Mouse (Mus musculus) lung, embryonic 16.5 days (tissue): Measurements from ENCODE around the gene Tcf7. TPM values are rescaled to one million over a fixed set of nuclear protein-coding genes. Genes with fewer than 3 reads are reported as not detected.
A peak's percentile ranks its signal among the peaks of the same experiment; 100 is the strongest.

Experiments
- ATAC-seq: fragments of 200-750 bp; cut with Nextera tagmentation; 2 replicates; pipeline ENCODE4 v1.8.0; 2017; ENCODE audit warnings: low read depth, mild to moderate bottlenecking, moderate library complexity
- H3K27ac ChIP-seq: fragments of 300-500 bp; sonication (generic); 2 replicates; pipeline ENCODE4 v1.5.1; 2014; ENCODE audit warnings: mild to moderate bottlenecking, control low read depth, low read length
- H3K27me3 ChIP-seq: fragments of 300-500 bp; sonication (generic); 2 replicates; pipeline ENCODE4 v1.6.1; 2014; ENCODE audit warnings: low read depth, low read length, mixed read lengths; ENCODE audit not compliant: control insufficient read depth, insufficient read depth
- H3K36me3 ChIP-seq: fragments of 300-500 bp; sonication (generic); 2 replicates; pipeline ENCODE4 v1.6.1; 2014; ENCODE audit warnings: low read length; ENCODE audit not compliant: control insufficient read depth, insufficient read depth
- H3K4me1 ChIP-seq: fragments of 300-500 bp; sonication (generic); replicated peaks from 2 replicates; pipeline ENCODE4 v1.6.1; 2014; ENCODE audit warnings: low read length, mixed read lengths; ENCODE audit not compliant: control insufficient read depth, insufficient read depth
- H3K4me2 ChIP-seq: fragments of 300-500 bp; sonication (generic); 2 replicates; pipeline ENCODE4 v1.6.1; 2014; ENCODE audit warnings: low read depth, low read length, control low read depth
- H3K4me3 ChIP-seq: fragments of 300-500 bp; sonication (generic); 2 replicates; pipeline ENCODE4 v1.5.1; 2014; ENCODE audit warnings: mild to moderate bottlenecking, low read length, control low read depth
- H3K9ac ChIP-seq: fragments of 300-500 bp; sonication (generic); 2 replicates; pipeline ENCODE4 v1.6.1; 2014; ENCODE audit warnings: low read length, control low read depth
- H3K9me3 ChIP-seq: fragments of 300-500 bp; sonication (generic); 2 replicates; pipeline ENCODE4 v1.6.1; 2016; ENCODE audit warnings: low read length; ENCODE audit not compliant: control insufficient read depth
- WGBS: fragments of 180-500 bp; shearing (Covaris S2); extraction: QIAGEN DNeasy Blood & Tissue Kit; methylation state at CpG from one replicate; pipeline ENCODE4 v1.1.7; 2014; 5-methylcytosine and 5-hydroxymethylcytosine counted together
- polyA plus RNA-seq: library from polyadenylated mRNA; unstranded; fragments of >200 nt; fragmentation: Nextera tagmentation; extraction: Ambion mirVana; gene quantifications from 2 replicates; pipeline ENCODE4 v1.2.1, GENCODE M21; 2015

Tcf7 gene
- polyA plus RNA-seq, 1 experiment from 2014 or later, result 16.4 TPM

DNA sequence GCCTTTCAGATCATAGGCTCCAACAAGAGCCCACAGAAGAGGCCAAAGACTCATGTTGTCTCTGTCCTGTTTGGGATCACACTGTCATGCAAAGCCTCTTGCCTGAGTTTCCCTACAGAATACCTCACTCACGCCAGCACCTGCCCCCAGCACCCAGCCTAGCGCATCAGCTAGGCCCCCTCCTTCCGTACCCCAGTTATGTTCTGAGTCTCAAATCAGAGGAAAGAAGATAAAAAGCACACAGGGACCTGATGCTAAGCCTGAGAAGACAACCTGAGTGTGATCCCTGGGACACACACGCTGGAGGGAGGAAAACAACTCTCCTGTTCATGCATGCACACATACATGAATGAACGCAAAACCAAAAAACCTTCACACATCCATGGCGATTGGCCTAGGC is 3.8 kb downstream of the Tcf7 start:
- Histone ChIP-seq H3K27me3 (no peaks in the 10 kb centered on the region), H3K9me3 (no peaks in the 10 kb centered on the region), H3K9ac (no peak overlapping the region), H3K27ac (no peak overlapping the region), H3K4me3 (no peak overlapping the region), H3K4me2 (no peak overlapping the region), H3K4me1 (peaks cover 13% of the 10 kb centered on the region; the same call in 1 of the 2 replicates), H3K36me3 (0 out of 2 replicates have a peak, but pooled peaks cover 2% of the 10 kb centered on the region)
- no peak for ATAC-seq
- WGBS, result 90% methylated on average over 6 of the region's 6 CpGs

DNA sequence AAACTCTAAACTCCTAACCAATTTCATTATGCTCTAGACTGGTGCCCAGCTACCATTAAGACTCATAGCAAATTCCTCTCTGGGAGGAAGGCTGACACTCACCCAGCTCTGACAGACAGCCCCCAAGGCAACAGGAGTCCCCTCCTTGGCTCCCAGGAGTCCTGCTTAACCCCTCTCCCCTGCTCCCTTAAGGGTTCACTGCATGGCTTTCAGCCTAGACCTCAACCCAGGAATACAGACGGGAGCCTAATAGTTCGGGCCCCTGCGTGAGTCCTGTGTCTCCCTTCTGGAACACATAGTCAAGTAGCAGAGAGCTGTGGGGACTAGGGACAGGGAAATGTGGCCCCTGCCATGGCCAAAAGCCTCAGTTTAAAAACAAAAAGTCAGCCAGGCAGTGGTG is 4.7 kb downstream of the Tcf7 start:
- no peak overlapping the region for H3K27ac ChIP-seq
- WGBS, result 95% methylated on average over 3 of the region's 3 CpGs
- H3K4me3 ChIP-seq, result no peak overlapping the region
- ATAC-seq, result no peak
- 0 out of 2 replicates have a peak, but pooled peaks cover 2% of the 10 kb centered on the region for H3K36me3 ChIP-seq
- H3K27me3 ChIP-seq, result no peaks in the 10 kb centered on the region
- H3K4me1 ChIP-seq, result peaks cover 12% of the 10 kb centered on the region
- H3K9ac ChIP-seq, result no peak overlapping the region
- H3K4me2 ChIP-seq, result no peak overlapping the region
- no peaks in the 10 kb centered on the region for H3K9me3 ChIP-seq

DNA sequence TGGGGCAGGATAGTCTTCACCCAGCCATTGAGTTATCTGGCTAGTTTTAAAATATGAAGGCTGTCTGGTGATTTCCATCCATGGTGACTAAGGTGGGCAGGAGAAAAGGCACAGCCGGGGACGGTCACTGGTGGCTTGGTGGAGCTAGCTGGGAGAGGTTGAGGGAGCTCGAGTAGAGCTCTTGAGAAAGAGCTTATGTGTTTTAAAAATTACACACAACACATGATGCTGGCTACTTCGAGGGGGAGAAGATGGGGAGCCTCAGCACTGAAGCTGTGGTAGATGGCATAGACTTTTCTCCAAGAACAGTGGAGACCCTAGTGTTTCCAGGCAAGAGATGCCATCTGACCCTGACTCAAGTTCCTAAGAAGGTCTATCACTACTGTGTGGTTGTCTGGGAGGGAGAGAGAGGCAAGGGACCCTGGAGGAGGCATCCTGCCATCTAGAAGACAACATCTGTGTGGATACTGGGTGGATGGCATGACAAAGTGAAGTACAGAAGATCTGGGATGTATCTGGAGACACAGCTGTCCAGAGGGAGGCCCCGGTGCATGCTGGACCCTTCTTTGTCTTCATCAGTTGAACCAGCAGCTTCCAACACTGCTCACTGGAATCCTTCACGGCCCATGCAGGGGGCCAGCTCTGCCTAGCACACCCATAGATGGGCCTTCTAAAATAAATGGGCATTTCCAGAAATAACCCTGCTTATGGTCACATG is 5.2 kb downstream of the Tcf7 start:
- H3K4me2 ChIP-seq, result no peak overlapping the region
- no peak for ATAC-seq
- peaks cover 18% of the 10 kb centered on the region for H3K4me1 ChIP-seq
- no peak overlapping the region for H3K4me3 ChIP-seq
- no peak overlapping the region for H3K9ac ChIP-seq
- no peak overlapping the region for H3K27ac ChIP-seq
- 91% methylated on average over 6 of the region's 6 CpGs for WGBS
- no peaks in the 10 kb centered on the region for H3K9me3 ChIP-seq
- H3K27me3 ChIP-seq, result no peaks in the 10 kb centered on the region
- H3K36me3 ChIP-seq, result 0 out of 2 replicates have a peak, but pooled peaks cover 2% of the 10 kb centered on the region

DNA sequence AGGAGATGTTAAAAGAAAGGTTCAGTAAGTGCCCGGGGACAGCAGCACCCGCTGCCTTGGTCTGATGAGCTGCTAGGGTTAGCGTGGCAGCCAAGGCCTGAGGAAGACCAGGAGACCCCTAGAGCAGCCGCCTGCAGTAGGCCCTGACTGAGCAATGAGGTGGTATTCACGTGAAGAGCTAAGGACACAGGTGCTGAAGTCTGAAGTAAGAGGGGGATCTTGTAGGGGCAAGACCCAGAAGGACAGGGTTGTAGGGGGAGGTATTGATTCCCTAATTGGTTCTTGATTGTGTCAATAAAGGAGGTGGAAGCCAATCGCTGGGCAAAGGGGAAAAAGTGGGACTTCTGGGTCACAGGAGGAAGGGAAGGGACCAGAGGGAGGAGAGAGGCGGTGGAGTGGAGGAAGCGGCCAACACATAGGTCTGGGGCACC is 5.8 kb downstream of the Tcf7 start:
- no peak overlapping the region for H3K27ac ChIP-seq
- 90% methylated on average over 8 of the region's 8 CpGs for WGBS
- peaks cover 24% of the 10 kb centered on the region for H3K4me1 ChIP-seq
- no peaks in the 10 kb centered on the region for H3K9me3 ChIP-seq
- 0 out of 2 replicates have a peak, but pooled peaks cover 2% of the 10 kb centered on the region for H3K36me3 ChIP-seq
- H3K4me3 ChIP-seq, result no peak overlapping the region
- no peak overlapping the region for H3K9ac ChIP-seq
- no peak for ATAC-seq
- H3K27me3 ChIP-seq, result no peaks in the 10 kb centered on the region
- H3K4me2 ChIP-seq, result no peak overlapping the region

DNA sequence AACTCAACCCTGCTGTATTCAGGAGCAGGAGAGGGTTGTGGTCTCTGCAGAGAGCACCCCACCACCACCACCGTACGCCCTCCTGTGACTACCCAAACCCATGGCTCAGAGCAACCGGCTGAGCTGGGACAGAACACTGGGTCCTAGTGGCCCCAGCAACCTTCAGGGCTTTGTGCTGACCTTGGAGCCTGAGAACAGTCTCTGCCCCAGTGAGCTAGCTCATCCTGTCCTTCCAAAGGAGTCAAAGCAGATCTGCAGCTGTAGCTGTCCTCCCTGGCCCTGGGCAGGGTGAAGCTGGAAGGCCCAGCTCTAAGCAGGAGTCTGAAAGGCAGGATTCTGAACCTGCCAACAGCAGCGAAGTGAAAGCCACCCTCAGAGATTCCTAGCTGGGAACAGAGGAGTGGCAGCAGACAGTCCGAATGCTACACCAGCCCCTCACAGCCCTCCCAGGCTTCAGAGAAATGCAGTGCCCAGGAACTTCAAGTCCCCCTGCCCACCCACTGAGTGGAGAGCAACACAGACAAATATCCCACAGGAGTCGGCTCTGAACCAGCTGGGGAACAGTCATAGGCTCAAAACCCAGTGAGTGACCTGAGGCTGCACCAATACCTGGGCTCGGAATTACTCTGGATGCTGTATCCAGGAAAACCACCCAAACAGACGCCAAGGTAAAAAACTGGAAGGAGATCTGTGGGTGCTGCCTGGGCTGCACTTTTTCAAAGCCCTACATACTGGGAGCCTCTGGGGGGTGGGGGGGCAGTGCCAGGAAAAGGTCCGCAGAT is 6.8 kb downstream of the Tcf7 start:
- no peak overlapping the region for H3K9ac ChIP-seq
- no peak for ATAC-seq
- no peaks in the 10 kb centered on the region for H3K9me3 ChIP-seq
- WGBS, result 75% methylated on average over 9 of the region's 9 CpGs
- no peak overlapping the region for H3K27ac ChIP-seq
- 0 out of 2 replicates have a peak, but pooled peaks cover 2% of the 10 kb centered on the region for H3K36me3 ChIP-seq
- H3K27me3 ChIP-seq, result no peaks in the 10 kb centered on the region
- H3K4me1 ChIP-seq, result peaks cover 28% of the 10 kb centered on the region
- no peak overlapping the region for H3K4me2 ChIP-seq
- no peak overlapping the region for H3K4me3 ChIP-seq

DNA sequence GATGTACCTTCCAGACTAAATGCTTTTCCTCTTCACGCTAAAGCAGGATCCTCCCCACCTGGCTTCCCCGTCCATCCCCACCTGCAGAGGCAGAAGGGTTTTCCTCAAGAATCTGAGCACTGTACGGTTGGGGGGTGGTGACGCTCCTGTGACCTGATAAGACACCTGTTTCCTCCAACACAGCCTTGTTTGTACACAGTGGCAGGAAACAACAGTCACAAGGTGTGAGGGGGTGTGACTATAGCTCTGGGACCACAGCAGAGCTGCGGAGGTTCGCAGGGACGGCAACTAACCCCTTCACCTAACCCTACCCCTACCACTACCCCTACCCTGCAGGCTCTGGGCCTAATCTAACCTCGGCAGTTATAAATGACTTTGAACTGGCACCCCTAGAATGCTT is 7.4 kb downstream of the Tcf7 start:
- Histone ChIP-seq H3K27me3 (no peaks in the 10 kb centered on the region), H3K4me1 (peaks cover 26% of the 10 kb centered on the region), H3K9me3 (no peaks in the 10 kb centered on the region), H3K9ac (no peak overlapping the region), H3K4me2 (no peak overlapping the region), H3K4me3 (no peak overlapping the region), H3K27ac (no peak overlapping the region), H3K36me3 (peaks cover 2% of the 10 kb centered on the region; the same call in 1 of the 2 replicates)
- WGBS, result 84% methylated on average over 8 of the region's 8 CpGs
- ATAC-seq, result no peak

DNA sequence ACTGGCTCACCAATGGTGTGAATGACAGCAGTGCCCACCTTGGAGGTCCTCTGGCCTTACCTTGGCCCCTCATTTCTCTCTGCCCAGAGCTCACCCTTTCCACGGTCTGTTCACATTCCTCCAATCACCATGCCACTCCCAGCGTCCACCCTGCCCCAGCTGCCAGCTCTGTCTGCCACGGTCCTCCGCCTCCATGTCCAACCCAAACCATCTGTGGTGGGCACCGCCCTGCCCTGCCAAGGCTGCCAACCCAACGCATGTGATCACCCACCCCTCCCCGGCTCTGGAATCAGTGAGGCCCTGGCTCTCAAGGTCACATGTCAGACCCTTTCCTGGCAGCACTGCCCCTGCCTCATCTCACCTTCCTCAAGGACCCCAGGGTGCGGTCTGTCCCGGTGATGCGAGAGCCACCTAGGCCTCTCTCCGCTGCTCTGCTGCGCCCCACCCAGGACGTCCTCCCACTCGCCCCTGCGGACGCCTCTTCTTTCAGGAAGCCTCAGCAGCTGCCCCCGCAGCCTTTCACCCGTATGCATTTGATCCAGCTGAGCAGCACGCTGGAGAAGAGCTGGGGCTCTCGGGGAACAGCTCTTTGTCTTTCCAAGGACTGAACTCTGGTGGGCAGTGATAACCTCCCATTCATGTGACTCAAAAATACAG is 8.2 kb downstream of the Tcf7 start:
- no peak overlapping the region for H3K4me2 ChIP-seq
- peaks cover 2% of the 10 kb centered on the region; the same call in 1 of the 2 replicates for H3K36me3 ChIP-seq
- no peak overlapping the region for H3K9ac ChIP-seq
- no peak for ATAC-seq
- H3K4me1 ChIP-seq, result peaks cover 34% of the 10 kb centered on the region
- H3K27ac ChIP-seq, result peak overlapping the region; percentile 15
- no peaks in the 10 kb centered on the region for H3K27me3 ChIP-seq
- H3K9me3 ChIP-seq, result no peaks in the 10 kb centered on the region
- 86% methylated on average over 20 of the region's 20 CpGs for WGBS
- H3K4me3 ChIP-seq, result no peak overlapping the region

DNA sequence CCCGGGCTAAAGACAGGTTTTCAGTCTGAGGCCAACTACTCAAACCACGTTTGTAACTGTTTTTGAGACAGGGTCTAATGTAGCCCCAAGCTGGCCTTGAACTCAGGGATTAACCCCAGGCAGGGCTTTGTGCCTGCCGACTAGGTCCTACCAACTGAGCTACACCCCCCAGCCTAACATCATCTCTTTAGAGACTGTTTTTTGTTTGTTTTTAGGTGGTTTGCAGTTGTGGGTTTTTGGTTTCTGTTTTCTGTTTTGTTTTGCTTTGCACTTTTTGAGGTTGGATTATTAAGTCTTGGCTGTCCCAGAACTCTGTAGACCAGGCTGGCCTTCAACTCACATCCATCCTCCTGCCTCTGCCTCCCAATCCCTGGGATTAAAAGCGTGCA is 8.9 kb downstream of the Tcf7 start:
- Histone ChIP-seq H3K9me3 (no peaks in the 10 kb centered on the region), H3K27ac (peak overlapping the region; percentile 34), H3K4me1 (peaks cover 37% of the 10 kb centered on the region)

More for the DNA sequence above, 8.9 kb downstream of the Tcf7 start:
- H3K36me3 ChIP-seq, result no peaks in the 10 kb centered on the region; the same call in 1 of the 2 replicates
- H3K9ac ChIP-seq, result no peak overlapping the region
- 72% methylated on average over 4 of the region's 4 CpGs for WGBS
- H3K4me3 ChIP-seq, result no peak overlapping the region
- ATAC-seq, result no peak
- H3K27me3 ChIP-seq, result no peaks in the 10 kb centered on the region
- H3K4me2 ChIP-seq, result no peak overlapping the region
